Mouse (Mus musculus) MEL (cell line): ENCODE measurements around the gene Erc2. TPM values are rescaled to one million over a fixed set of nuclear protein-coding genes. Genes with fewer than 3 reads are reported as not detected.

Experiments
- DNase-seq: peaks from one replicate; pipeline ENCODE4 v3.0.0; 2011; ENCODE audit warnings: low read depth, low spot score
- H3K27ac ChIP-seq: 2 replicates; pipeline ENCODE4 v1.5.1; 2012; ENCODE audit warnings: low read depth, mild to moderate bottlenecking, control low read depth, low read length, moderate library complexity; ENCODE audit not compliant: control insufficient read depth
- H3K27me3 ChIP-seq, 2 experiments: fragments of 150-350 bp in 1 of 2; sonication (generic) in 1 of 2; 2 replicates each; pipeline ENCODE4 v1.6.1; 2012; ENCODE audit warnings: low read length in 2 of 2, mild to moderate bottlenecking in 2 of 2, improper control_type of control experiment in 1 of 2, moderate library complexity in 1 of 2; ENCODE audit not compliant: insufficient read depth in 2 of 2, control insufficient read depth in 1 of 2
- H3K36me3 ChIP-seq, 2 experiments: 2 replicates each; pipeline ENCODE4 v1.6.1; 2012 to 2014; ENCODE audit warnings: low read length in 2 of 2, improper control_type of control experiment in 1 of 2, inconsistent platforms in 1 of 2, mild to moderate bottlenecking in 1 of 2; ENCODE audit not compliant: insufficient read depth in 2 of 2, control insufficient read depth in 1 of 2
- H3K4me1 ChIP-seq, 2 experiments: fragments of 150-350 bp in 1 of 2; sonication (generic) in 1 of 2; 2 replicates each; pipeline ENCODE4 v1.6.1; 2012; ENCODE audit warnings: low read length in 2 of 2, improper control_type of control experiment in 1 of 2, mild to moderate bottlenecking in 1 of 2; ENCODE audit not compliant: insufficient read depth in 2 of 2, control insufficient read depth in 1 of 2
- H3K4me3 ChIP-seq, 2 experiments: fragments of 150-350 bp in 1 of 2; sonication (generic) in 1 of 2; 2 replicates each; pipeline ENCODE4 v1.5.1; 2012; ENCODE audit warnings: low read depth in 2 of 2, low read length in 2 of 2, mild to moderate bottlenecking in 2 of 2, moderate library complexity in 2 of 2, control low read depth in 1 of 2, improper control_type of control experiment in 1 of 2; ENCODE audit not compliant: control insufficient read depth in 1 of 2, insufficient read depth in 1 of 2
- H3K79me2 ChIP-seq: 2 replicates; pipeline ENCODE4 v1.6.1; 2012; ENCODE audit warnings: mild to moderate bottlenecking, low read length, moderate library complexity; ENCODE audit not compliant: control insufficient read depth, poor library complexity, insufficient read depth
- H3K9ac ChIP-seq: 2 replicates; pipeline ENCODE4 v1.6.1; 2012; ENCODE audit warnings: low read depth, mild to moderate bottlenecking, control low read depth, low read length, moderate library complexity; ENCODE audit not compliant: control insufficient read depth, poor library complexity, severe bottlenecking
- H3K9me3 ChIP-seq: fragments of 150-350 bp; sonication (generic); replicated peaks from 2 replicates; pipeline ENCODE4 v1.6.1; 2012; ENCODE audit warnings: mild to moderate bottlenecking, low read length, improper control_type of control experiment, moderate library complexity; ENCODE audit not compliant: insufficient read depth
- BHLHE40 ChIP-seq: IDR thresholded peaks from 2 replicates; pipeline ENCODE4 v1.6.1; 2012; ENCODE audit warnings: low read depth, mild to moderate bottlenecking, inconsistent platforms, low read length, improper control_type of control experiment, borderline replicate concordance
- CHD2 ChIP-seq: IDR thresholded peaks from 2 replicates; pipeline ENCODE4 v1.6.1; 2011; ENCODE audit warnings: low read length, improper control_type of control experiment
- ELF1 ChIP-seq: IDR thresholded peaks from 2 replicates; pipeline ENCODE4 v1.6.1; 2014; ENCODE audit warnings: low read depth, mild to moderate bottlenecking, inconsistent platforms, low read length, improper control_type of control experiment, moderate library complexity
- ETS1 ChIP-seq: IDR thresholded peaks from 2 replicates; pipeline ENCODE4 v1.6.1; 2012; ENCODE audit warnings: low read depth, mild to moderate bottlenecking, inconsistent platforms, low read length, improper control_type of control experiment, moderate library complexity
- GABPA ChIP-seq: IDR thresholded peaks from 2 replicates; pipeline ENCODE4 v1.6.1; 2012; ENCODE audit warnings: low read depth, mild to moderate bottlenecking, inconsistent platforms, low read length, improper control_type of control experiment, moderate library complexity
- GATA1 ChIP-seq: IDR thresholded peaks from 2 replicates; pipeline ENCODE4 v1.6.1; 2011; ENCODE audit warnings: low read depth, low read length, improper control_type of control experiment
- MAX ChIP-seq: IDR thresholded peaks from 2 replicates; pipeline ENCODE4 v1.6.1; 2011; ENCODE audit warnings: low read length, improper control_type of control experiment
- MEF2A ChIP-seq: IDR thresholded peaks from 2 replicates; pipeline ENCODE4 v1.6.1; 2014; ENCODE audit warnings: low read depth, mild to moderate bottlenecking, inconsistent platforms, low read length, improper control_type of control experiment; ENCODE audit not compliant: poor library complexity, insufficient replicate concordance, severe bottlenecking; ENCODE audit errors: extremely low read depth
- MXI1 ChIP-seq: IDR thresholded peaks from 2 replicates; pipeline ENCODE4 v1.6.1; 2011; ENCODE audit warnings: mild to moderate bottlenecking, low read depth, low read length, improper control_type of control experiment
- MYB ChIP-seq: IDR thresholded peaks from 2 replicates; pipeline ENCODE4 v1.6.1; 2011; ENCODE audit warnings: mild to moderate bottlenecking, low read depth, low read length, improper control_type of control experiment
- NELFE ChIP-seq: IDR thresholded peaks from 2 replicates; pipeline ENCODE4 v1.6.1; 2011; ENCODE audit warnings: low read depth, low read length, improper control_type of control experiment
- POLR2A ChIP-seq, 2 experiments: IDR thresholded peaks; 2 replicates each; pipeline ENCODE4 v1.6.1; 2011 to 2012; ENCODE audit warnings: low read length in 2 of 2, mild to moderate bottlenecking in 2 of 2, control low read depth in 1 of 2, improper control_type of control experiment in 1 of 2, low read depth in 1 of 2, moderate library complexity in 1 of 2; ENCODE audit not compliant: control insufficient read depth in 1 of 2, insufficient read depth in 1 of 2, poor library complexity in 1 of 2
- RCOR1 ChIP-seq: IDR thresholded peaks from 2 replicates; pipeline ENCODE4 v1.6.1; 2012; ENCODE audit warnings: low read depth, mild to moderate bottlenecking, inconsistent platforms, low read length, improper control_type of control experiment
- SMC3 ChIP-seq: IDR thresholded peaks from 2 replicates; pipeline ENCODE4 v1.6.1; 2011; ENCODE audit warnings: low read depth, low read length, improper control_type of control experiment
- TCF12 ChIP-seq: IDR thresholded peaks from 2 replicates; pipeline ENCODE4 v1.6.1; 2014; ENCODE audit warnings: low read depth, mild to moderate bottlenecking, inconsistent platforms, low read length, improper control_type of control experiment, moderate library complexity
- UBTF ChIP-seq: IDR thresholded peaks from 2 replicates; pipeline ENCODE4 v1.6.1; 2012; ENCODE audit warnings: low read depth, mild to moderate bottlenecking, inconsistent platforms, low read length, improper control_type of control experiment, moderate library complexity, borderline replicate concordance; ENCODE audit not compliant: insufficient read depth
- USF2 ChIP-seq, 2 experiments: IDR thresholded peaks; 2 replicates each; pipeline ENCODE4 v1.6.1; 2011 to 2012; ENCODE audit warnings: improper control_type of control experiment in 2 of 2, low read length in 2 of 2, borderline replicate concordance in 1 of 2, inconsistent platforms in 1 of 2, low read depth in 1 of 2, mild to moderate bottlenecking in 1 of 2; ENCODE audit not compliant: insufficient read depth in 1 of 2
- ZMIZ1 ChIP-seq: IDR thresholded peaks from 2 replicates; pipeline ENCODE4 v1.6.1; 2012; ENCODE audit warnings: low read depth, mild to moderate bottlenecking, inconsistent platforms, low read length, improper control_type of control experiment, moderate library complexity
- ZNF384 ChIP-seq: IDR thresholded peaks from 2 replicates; pipeline ENCODE4 v1.6.1; 2012; ENCODE audit warnings: low read depth, mild to moderate bottlenecking, inconsistent platforms, low read length, improper control_type of control experiment
- polyA plus RNA-seq, 2 experiments: library from polyadenylated mRNA; stranded (reverse) in 1 of 2; unstranded in 1 of 2; fragments of >175 nt in 1 of 2; fragments of >200 nt in 1 of 2; gene quantifications; 2 replicates each; pipeline versions ENCODE4 v1.2.1 to v1.2.4; 2012; ENCODE audit warnings: low replicate concordance in 2 of 2, low read depth in 1 of 2; ENCODE audit not compliant: insufficient read length in 2 of 2, insufficient read depth in 1 of 2, missing spikeins in 1 of 2
- total RNA-seq: library from RNA; depleted of rRNA; stranded (reverse); fragments of 300-350 nt; gene quantifications from 2 replicates; pipeline ENCODE4 v1.2.3, GENCODE M21; 2012

The Erc2 gene
- total and polyA plus RNA-seq, 3 experiments = not detected

DNA sequence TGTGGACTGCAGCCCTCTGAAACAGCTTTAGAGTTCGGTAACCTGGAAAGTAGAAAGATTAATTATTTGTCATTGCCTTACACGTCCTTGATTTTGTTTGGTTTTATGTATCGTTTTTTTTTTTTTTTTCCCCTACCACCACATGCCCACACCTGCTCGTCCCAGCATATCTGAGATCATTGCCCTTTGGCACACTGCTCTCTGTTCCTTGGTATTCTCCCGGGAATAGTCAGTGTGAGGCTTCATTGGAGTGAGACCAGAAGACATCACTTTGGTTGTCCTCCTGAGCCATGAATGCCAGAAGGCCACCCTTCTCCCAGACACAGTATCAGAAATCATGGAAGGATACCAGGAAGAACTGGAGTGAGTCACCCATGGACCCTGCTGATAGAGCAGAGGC lies 681.9 kb downstream of the Erc2 start:
- no peaks in the 10 kb centered on the region for H3K27me3 ChIP-seq
- H3K9ac ChIP-seq = no peak overlapping the region
- no peak overlapping the region for H3K27ac ChIP-seq
- no peak for DNase-seq
- H3K36me3 ChIP-seq = no peaks in the 10 kb centered on the region
- no peaks in the 10 kb centered on the region for H3K79me2 ChIP-seq
- H3K4me1 ChIP-seq = no peaks in the 10 kb centered on the region
- H3K9me3 ChIP-seq = no peaks in the 10 kb centered on the region
- TF ChIP-seq MEF2A = no peak
- TF ChIP-seq MXI1 = no peak
- no peak for TF ChIP-seq CHD2
- TF ChIP-seq MYB = no peak
- TF ChIP-seq ETS1 = no peak
- TF ChIP-seq TCF12 = no peak
- no peak for TF ChIP-seq RCOR1
- no peak for TF ChIP-seq GABPA
- TF ChIP-seq USF2 (IDR thresholded peaks at IDR 0.05; ENCODE audit: borderline replicate concordance in 1 of 2, insufficient read depth in 1 of 2, low read depth in 1 of 2, low read length in 2 of 2) = no peak
- TF ChIP-seq ZMIZ1 = no peak
- no peak for TF ChIP-seq UBTF
- no peak for TF ChIP-seq ELF1
- H3K4me3 ChIP-seq = no peak overlapping the region

GRCm38 (mm10) chr14:28308661-28309060 lies 686.4 kb downstream of the Erc2 start:
- Histone ChIP-seq H3K4me3 (no peak overlapping the region), H3K9me3 (no peaks in the 10 kb centered on the region), H3K9ac (no peak overlapping the region), H3K36me3 (no peaks in the 10 kb centered on the region), H3K27me3 (no peaks in the 10 kb centered on the region), H3K27ac (no peak overlapping the region), H3K79me2 (no peaks in the 10 kb centered on the region), H3K4me1 (no peaks in the 10 kb centered on the region)
- DNase-seq = no peak
- no peak for TF ChIP-seq SMC3
- TF ChIP-seq CHD2 = no peak
- no peak for TF ChIP-seq NELFE
- TF ChIP-seq ETS1 = no peak
- no peak for TF ChIP-seq ZNF384
- no peak for TF ChIP-seq ELF1
- no peak for TF ChIP-seq MAX
- TF ChIP-seq BHLHE40 = no peak
- no peak for TF ChIP-seq GATA1
- TF ChIP-seq POLR2A (IDR thresholded peaks at IDR 0.05; ENCODE audit: control insufficient read depth in 1 of 2, insufficient read depth in 1 of 2, low read depth in 1 of 2, low read length in 2 of 2, poor library complexity in 1 of 2) = no peak
- TF ChIP-seq TCF12 = no peak
